Mouse (Mus musculus) spleen, postnatal 0 days (tissue): ENCODE data around the gene Proz. TPM values are rescaled to one million over a fixed set of nuclear protein-coding genes. Genes with fewer than 3 reads are reported as not detected.

Experiments used
- polyA plus RNA-seq: library from polyadenylated mRNA; unstranded; fragments of >200 nt; fragmentation: Nextera tagmentation; extraction: Ambion mirVana; gene quantifications from 2 replicates; pipeline ENCODE4 v1.2.1, GENCODE M21; 2015

Proz gene
- polyA plus RNA-seq: 0.14 and 0.30 TPM in 2 replicates

DNA sequence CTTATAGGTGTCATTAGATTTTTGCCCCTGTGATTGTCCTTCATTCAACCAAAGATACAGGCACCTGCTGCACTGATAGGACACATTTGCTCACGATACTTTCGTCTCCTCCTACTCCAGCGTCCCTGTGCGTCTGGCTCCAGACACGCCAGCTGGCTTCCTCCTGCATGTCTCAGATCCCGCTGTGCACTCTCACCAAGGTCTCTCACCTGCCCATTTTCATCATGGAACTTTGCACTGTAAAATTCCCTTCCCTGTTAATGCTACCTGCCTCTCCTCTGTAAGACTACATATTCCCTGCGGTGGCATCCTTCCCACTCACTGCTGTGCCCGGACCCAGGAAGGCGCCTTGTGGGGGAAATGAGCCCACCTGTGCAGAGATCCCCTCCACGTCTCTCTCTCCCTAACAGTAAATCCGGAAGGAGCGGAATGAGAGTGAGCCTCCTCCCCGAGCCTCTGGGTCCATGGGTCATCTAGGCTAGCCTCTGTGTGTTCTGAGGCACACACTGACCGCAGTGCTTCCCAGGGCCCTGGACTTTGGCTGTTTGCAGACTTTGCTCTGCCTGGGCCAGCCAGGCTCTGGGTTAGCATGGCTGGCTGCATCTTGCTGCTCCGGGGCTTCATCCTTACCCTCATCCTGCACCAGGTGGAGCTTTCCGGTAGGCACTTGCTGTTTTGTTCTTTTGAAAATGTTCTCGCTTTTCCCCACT is at the start of gene Proz:
Gene Proz, plus strand, starts transcription at position 474 of the 710 bp plus-strand sequence.

DNA sequence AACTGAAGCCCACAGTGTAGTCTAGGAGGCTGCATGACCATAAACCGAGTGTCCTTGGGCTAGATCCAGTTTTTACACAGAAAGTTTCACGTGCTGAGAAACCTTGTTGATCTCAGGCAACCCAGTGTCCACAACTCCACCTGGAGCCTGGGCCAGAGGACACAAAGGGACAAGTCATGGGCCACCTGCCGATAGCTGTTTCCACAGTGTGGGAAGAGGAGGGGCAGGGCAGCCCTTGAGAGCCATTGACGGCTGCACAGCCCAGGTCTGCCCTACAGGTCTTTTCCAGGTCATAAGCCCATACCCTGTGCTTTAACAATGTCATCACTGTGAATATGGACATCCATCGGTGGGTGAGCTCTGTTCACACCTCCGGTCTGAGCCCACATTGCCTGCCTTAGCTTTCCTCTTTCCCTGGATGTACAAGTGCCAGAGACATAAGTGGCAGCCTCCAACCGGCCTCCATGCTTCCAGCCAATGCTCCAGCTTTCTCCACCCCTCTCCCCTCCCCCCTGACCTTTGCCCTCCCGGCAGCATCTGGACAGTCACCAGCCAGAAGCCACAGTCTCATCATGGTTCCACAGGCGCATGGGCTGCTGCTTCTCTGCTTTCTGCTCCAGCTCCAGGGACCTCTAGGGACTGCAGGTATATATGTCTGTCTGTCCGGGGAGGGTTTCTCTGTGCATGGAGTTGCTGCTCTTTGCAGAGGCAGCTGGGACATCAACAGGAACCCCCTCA is 35.1 kb upstream of the Proz start, which contains the start of gene F7:
Gene F7, plus strand, starts transcription at position 548 of the 738 bp plus-strand sequence.

DNA sequence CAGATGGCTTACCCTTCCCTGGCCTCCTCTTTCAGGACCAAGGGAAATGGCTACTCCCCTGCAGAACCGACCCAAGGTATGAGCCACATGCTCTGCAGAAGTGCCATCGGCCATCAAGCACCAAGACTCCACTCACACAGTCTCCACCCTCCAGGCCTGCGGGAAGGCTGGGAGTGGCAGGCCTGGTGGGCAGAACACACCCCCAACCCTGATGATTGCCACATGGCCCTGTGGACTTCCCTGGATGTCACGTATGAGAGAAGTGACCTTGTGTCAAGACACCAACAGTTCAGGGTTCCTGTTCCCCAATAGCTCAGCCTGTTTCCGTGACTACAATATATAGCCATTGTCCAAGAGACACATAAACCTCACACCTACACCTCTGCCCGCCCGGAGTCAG is 23.7 kb upstream of the Proz start, which contains the start of gene F10:
Gene F10, plus strand, starts transcription at position 294 of the 400 bp plus-strand sequence.

DNA sequence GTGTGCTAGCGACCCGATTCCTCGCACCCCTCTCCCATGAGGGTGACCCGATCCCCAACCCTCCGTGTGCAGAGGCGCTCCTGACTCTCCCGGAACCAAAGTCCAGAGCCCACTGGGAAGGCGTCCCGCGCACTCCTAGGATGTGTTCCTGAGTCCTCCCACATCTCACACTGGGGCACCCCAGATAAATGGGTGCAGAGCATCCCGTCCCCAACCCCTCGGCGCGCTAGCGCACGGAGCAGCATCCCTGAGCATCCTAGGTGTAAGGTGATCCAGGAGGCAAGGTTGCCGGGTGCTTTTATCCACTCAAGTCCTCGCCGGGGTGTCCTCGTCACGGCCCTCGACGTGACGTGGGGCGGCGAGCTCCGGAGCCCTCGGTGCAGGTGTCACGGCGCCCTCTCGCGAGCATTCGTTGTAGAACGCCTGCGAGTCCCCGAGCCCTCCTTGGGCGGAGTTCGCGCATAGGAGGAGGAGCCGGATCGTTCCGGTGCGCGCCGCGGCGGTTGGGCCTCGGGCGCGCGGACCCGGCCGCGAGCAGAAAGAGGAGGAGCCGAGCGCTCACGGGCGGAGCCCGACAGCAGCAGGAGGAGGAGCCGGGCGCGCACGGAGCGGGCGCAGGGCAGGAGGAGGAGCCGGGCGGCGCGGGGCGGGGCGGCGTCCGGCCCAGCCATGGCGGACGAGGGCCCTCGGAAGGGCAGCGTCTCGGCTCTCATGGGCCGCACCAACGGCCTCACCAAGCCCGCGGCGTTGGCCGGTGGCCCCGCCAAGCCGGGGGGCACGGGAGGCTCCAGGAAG is 44.6 kb downstream of the Proz start, which contains the start of the genes Pcid2 and Cul4a:
Gene Pcid2, minus strand, starts transcription at position 373 of the 795 bp plus-strand sequence.
Gene Cul4a, plus strand, starts transcription at position 535 of the 795 bp plus-strand sequence.

Other genes with a start within 250 kb of the Proz start
- gene Mcf2l, start 187.1 kb upstream of the Proz start, polyA plus RNA-seq: 2.6 and 3.0 TPM in 2 replicates
- gene F7, start 34.9 kb upstream of the Proz start, polyA plus RNA-seq: 0.26 and 0.51 TPM in 2 replicates
- 6.5 and 7.0 TPM in 2 replicates for gene F10, start 23.6 kb upstream of the Proz start, polyA plus RNA-seq
- 15.8 and 17.3 TPM in 2 replicates for gene Pcid2, start 44.5 kb downstream of the Proz start, polyA plus RNA-seq
- 92.5 and 94.2 TPM in 2 replicates for gene Cul4a, start 44.7 kb downstream of the Proz start, polyA plus RNA-seq
- gene Lamp1, start 98.2 kb downstream of the Proz start, polyA plus RNA-seq: 155 and 184 TPM in 2 replicates
- 5.9 and 7.3 TPM in 2 replicates for gene Grtp1, start 139.7 kb downstream of the Proz start, polyA plus RNA-seq
- not detected in 2 replicates for gene Adprhl1, start 193.2 kb downstream of the Proz start, polyA plus RNA-seq
- 8.3 and 9.5 TPM in 2 replicates for gene Dcun1d2, start 227.2 kb downstream of the Proz start, polyA plus RNA-seq
- gene Tmco3, start 227.3 kb downstream of the Proz start, polyA plus RNA-seq: 9.6 and 11.7 TPM in 2 replicates